Mouse (Mus musculus) T-cell, adult 2 months (primary cell): ENCODE results near the gene Topors.
"Not testable (repeated sequence)": the region's sequence is repeated elsewhere in the genome, so short reads cannot be mapped to it uniquely, and the experiment has no call there.

ENCODE experiments used
- DNase-seq: peaks from one replicate; pipeline ENCODE4 v3.0.0; 2022; ENCODE audit warnings: low spot score

Gene Topors

DNA sequence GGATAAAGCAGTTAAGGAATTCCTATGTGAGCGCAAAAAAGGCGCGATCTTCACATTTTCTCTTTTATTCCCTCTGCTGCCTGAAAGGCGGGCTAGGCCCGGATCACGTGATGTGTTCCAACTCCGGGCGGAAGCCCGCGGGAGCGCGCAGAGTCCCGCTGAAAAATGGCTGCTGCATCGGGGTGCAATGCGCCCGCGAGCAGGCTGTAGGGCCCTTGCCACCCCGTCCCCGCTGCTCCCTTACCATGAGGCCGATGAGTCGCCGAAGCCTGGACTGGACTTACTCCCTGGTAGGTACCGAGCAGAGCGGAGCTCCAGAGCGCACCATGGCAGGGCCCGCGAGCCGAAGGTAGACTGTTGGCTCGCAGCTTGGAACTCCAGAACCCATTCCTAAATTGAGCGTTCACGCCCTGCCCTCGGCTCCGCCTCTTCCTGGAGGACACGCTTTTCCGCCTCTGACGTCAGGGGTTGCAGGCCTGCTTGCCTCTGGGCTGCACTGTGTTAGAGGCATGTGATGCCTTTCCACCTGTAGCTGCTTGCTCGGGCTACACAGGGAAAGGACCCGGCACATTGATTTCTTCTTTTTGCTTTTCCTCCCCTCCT is at the start of gene Topors, which contains the start of gene Smim27:
Topors (minus strand) TSS at position 421 of the 603 bp plus-strand sequence.
Smim27 (plus strand) TSS at position 150 of the 603 bp plus-strand sequence.
- peak; percentile 93 for DNase-seq

DNA sequence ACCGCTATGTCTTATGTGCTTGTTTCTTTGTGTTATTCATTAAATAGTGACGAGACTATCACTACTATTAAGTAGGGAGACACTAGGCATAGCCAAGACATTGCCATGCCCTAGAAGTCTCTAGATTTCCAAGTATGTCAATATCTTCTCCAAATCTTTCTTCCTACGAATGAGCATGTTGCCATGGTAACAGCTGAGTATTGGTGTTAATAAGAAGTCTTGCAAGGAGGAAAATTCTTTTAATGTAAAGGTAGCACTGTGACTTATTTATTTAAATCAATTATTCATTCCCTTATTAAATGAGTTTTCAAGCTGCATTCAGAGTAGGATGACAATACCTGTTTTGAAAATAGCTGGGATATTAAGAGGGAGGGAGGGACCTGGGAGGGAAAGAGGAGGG is 47.8 kb upstream of the Topors start:
- DNase-seq: no peak

DNA sequence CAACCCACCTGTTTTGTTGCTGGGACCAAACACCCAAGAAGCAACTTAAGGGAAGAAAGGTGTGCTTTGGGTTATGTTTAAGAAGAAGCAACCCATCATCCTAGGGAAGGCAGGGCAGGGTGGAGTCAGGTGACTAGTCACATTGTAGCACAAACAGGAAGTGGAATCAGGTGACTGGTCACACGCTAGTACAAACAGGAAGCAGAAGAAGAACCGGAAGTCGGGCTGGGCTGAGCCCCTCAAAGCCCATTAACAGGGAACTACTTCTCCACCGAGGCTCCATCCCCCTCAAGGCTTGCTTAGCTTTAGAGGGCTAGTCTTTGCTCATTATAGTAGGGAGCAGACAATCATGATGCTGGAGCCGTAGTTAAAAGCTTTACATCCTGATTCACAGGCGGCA is 43.4 kb upstream of the Topors start:
- peak; percentile 5 for DNase-seq

DNA sequence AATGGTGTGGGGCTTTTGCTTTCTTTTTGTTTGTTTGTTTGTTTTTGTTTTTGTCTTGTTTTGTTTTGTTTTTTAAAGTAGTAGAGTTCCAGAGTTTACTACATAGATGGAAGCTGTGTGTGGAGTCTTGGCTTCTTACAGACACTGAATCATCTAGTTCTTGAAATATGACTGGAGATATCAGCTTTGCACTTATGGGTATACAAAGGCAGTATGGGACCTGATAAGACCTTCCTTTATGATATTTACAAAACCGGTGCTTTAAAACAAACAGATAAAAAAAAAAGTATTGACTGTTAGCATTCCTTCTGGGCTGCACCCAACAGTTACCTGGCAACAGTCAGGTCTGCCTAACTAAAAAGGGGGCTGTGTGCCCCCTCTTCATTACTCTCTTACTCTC is 42.6 kb upstream of the Topors start:
- DNase-seq: no peak

GRCm38 (mm10) chr4:40310796-40311383 is 41.2 kb upstream of the Topors start:
- no peak for DNase-seq

GRCm38 (mm10) chr4:40309682-40310081 is 40.0 kb upstream of the Topors start:
- no peak for DNase-seq

- DNase-seq: no peak
These were observed 32.9 kb upstream of the Topors start for GRCm38 (mm10) chr4:40302445-40303125.

DNA sequence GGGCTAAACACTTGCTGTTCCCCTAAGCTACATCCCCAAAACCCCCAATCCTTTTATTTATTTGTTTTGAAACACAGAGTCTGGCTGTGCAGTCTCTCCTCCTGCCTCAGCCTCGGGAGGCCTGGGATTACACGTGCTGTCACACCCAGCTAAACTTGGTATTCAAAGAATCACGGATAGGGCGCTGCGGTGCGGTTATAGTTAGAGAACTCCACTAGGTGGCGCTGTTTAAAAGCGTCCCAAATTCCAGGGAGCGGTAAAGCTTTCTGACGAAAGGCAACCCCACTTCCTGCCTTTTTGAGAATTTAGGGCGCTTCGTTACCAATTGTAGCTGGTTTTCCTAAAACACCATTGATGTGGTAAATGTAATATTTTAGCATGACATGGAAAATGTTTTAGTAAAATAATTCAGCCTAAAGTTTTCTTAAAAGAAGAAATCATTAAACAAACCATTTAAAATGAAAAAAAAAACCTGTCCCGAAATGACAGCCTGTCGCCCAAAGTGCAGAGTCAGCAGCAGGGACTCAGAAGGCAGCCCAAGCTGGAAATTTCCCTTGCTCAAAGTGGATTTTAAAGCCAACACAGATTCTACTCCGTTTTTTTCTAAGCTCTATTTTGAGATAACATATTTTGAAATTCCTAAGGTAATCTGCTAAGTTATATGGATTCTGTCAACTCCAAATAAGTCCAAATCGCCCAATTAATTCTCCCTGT is 31.6 kb upstream of the Topors start:
- DNase-seq: peak; percentile 61

DNA sequence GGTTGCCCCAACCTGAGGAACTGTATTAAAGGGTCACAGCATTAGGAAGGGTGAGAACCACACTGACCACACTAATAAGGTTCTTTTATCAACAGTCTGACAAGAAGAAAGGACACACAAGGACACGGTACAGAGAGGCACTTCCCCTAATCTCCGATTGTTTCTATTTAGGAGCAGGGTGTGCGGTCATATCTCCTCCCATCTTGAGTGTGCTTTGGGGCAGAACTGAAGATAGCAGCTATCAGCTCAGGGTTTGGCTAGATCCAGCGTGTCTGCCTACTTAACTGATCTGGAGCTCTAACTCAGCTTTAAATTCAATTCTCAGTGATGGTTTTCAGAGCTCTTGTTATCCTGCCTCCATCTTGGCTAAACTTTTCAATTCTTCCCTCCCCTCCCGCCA is 29.5 kb upstream of the Topors start:
- no peak for DNase-seq

GRCm38 (mm10) chr4:40291511-40291910 is 21.9 kb upstream of the Topors start:
- DNase-seq: not testable (repeated sequence)

DNA sequence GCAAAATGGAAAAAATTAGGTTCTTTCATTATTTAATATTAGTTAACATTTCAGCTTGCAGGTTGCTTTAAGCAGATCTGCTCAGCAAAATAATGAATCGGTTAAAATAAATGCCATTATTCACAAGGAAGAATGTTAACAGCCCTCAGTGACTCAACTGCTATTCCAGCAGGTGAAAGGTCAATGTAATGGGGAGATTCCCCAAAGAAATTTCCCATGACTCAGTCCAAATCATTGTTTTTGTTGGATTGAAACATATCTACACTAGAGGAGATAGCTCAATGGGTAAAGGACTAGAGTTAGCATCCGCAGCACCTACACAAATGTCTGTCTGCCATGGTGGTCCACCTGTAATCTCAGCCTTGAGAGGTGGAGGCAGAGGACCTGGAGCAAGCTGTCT is 19.4 kb upstream of the Topors start:
- no peak for DNase-seq

DNA sequence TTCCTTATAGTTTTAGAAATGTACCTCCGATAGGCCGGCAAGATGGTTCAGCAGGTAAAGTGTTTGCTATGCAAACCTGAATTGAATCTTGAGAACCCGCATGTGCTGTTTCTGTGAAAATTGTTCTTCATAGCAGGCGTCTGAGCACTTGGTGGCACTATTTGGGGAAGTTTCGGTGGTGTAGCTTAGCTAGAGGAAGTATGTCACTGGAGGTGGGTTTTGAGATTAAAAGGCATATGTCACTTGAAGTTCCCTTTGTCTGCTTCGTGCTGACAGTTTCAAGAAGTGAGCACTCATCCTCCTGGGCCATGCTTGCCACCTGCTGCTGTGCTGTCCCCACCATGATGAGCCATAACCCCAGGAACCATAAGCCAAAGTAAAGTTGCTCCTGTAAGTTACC is 17.8 kb upstream of the Topors start:
- no peak for DNase-seq

DNA sequence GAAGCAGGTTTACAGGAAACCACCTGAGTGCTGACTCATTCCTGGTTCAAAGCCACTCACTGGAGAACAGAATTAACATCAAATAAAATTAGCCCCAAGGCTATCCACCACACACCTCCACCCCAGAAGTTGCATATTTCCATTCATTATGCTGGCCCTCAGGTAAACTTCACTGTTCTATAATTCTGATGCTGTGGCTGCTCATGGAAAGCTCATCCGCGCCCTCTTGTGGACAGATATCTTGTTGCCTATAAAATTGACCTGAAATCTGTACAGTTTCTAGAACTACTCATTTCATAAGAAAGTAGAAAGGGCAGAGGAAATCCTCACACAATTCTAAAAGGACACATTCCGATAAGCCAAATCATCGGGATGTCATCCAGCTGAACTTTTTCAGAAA is 15.9 kb upstream of the Topors start:
- peak; percentile 70 for DNase-seq

GRCm38 (mm10) chr4:40279276-40279900 is 9.7 kb upstream of the Topors start, which contains the start of gene Ndufb6:
Ndufb6 (minus strand) TSS chr4:40279421.
- DNase-seq: peak; percentile 89

DNA sequence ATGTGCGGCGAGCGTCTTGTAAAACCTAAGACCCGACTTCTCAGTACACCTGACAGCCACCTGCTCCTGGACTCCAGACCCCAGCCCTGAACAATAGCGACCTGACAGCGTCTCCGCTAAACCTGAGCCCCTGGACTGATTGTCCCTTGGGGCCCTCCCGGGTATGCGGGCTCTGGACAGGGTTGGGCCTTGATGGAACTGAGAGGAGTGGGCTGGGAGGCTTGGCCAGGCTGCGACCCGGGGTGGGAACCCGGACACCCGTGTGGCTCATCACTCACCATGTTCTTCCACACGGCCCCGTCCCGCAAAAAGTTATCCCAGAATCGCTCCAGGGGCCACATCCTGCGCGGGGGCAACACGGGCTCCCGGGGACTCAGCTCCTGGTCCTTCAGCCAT is 9.2 kb upstream of the Topors start:
- DNase-seq: no peak

DNA sequence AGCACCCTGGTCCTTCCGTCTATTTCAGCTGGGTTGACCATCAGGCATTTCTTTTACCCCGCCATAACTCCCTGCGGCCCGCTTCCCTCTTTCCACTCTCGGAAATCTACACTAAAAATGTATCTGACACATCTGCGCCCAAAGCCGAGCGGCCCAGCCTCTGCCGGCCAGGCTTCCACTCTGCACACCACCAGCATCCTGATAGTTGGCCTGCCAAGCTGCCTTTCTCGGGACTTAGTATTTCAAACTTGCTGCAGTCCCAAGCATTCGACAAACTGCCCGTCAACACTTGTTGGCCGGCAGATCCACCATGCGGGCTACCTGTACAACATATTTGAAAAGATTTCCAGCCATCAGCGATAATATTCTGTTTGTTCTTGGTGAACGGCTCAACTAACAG is 815 bp downstream of the Topors start:
- peak; percentile 11 for DNase-seq

GRCm38 (mm10) chr4:40268204-40268813 is 1.3 kb downstream of the Topors start:
- peak; percentile 86 for DNase-seq

DNA sequence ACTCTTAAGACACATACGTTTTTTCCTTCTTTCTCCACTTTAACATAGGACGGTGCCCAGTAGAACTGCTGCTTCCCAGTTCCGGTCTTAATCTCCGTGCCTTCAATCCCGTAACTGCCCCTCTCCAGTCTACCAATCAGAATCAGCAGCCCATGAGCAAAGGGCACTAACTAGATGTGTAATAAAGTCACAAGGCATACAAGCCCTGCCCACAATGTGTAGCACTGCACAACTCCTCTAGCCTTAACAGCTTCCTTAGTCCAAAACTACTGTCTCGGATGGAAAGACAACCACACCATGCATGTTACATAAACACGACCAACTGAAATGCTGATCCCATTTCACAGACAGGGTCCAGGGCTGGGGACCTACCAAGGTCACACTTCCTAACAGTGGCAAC is 2.0 kb downstream of the Topors start:
- no peak for DNase-seq

GRCm38 (mm10) chr4:40264321-40264720 is 5.3 kb downstream of the Topors start:
- DNase-seq: no peak

DNA sequence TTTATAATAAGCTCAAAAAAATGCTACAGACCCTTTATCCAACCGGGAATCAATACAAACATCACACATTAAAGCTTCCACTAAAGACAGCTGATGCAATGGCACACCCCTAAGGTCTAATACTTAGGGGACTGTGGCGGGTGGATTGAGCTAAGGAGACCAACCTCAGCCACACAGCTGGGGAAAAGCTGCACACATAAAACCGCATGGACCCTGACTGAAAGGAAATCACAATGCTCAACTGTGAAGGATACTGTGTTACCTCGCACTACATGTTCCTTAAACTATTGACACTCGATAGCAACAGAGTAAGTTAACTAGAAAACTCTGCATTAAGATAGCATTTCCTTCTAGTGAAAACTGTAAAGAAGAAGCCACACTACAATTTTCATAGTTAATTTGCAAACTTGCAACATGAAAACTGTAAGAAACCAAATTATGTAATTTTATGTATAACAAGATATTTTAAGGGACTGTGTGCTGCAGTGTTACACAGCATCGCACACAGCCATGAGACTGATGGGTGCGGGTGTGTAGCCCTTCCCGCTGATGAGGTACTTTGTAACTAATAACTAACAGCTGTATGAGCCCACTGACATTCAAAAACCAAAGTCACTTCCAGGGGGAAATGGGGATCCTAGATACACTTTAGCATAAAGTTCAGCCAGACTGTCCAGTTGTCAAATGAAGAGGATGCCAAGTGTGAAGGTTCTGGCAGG is 15.1 kb downstream of the Topors start:
- DNase-seq: no peak

DNA sequence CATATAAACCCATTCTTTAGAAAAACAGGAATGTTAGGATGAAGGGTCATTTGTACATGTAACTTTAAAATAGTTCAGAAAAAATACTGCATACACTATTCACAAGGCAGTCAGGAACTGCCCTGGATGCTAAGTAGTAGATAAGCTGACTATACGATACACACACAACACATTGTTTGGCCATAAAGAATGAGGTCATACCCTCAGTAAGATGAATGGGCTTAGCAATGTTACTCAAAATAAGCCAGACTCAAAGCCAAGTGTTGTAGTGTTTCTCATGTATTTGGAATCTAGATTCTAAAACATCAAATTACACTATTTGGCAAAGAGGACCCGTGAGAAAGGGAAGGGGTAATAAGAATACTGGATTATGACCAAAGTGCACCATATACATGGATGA is 15.9 kb downstream of the Topors start:
- DNase-seq: no peak
